Mouse (Mus musculus): ENCODE data around the gene Usp39. TPM values are rescaled to one million over a fixed set of nuclear protein-coding genes. Genes with fewer than 3 reads are reported as not detected.

Usp39 gene
- polyA plus RNA-seq, 1 experiment from 2014 or later: 80.3 TPM

GRCm38 (mm10) chr6:72272161-72272696 is 72.8 kb downstream of the Usp39 start:
- Histone ChIP-seq H3K27ac (no peak overlapping the region), H3K4me3 (no peak overlapping the region), H3K27me3 (ENCODE audit: insufficient read depth, poor library complexity, severe bottlenecking) (no peaks in the 10 kb centered on the region), H3K36me3 (no peaks in the 10 kb centered on the region), H3K9me3 (0 out of 2 replicates have a peak, but pooled peaks cover 2% of the 10 kb centered on the region), H3K4me1 (replicated peaks) (peaks cover 16% of the 10 kb centered on the region)
- WGBS: 84% methylated on average over 10 of the region's 10 CpGs
- DNase-seq (ENCODE audit: low spot score): no peak

DNA sequence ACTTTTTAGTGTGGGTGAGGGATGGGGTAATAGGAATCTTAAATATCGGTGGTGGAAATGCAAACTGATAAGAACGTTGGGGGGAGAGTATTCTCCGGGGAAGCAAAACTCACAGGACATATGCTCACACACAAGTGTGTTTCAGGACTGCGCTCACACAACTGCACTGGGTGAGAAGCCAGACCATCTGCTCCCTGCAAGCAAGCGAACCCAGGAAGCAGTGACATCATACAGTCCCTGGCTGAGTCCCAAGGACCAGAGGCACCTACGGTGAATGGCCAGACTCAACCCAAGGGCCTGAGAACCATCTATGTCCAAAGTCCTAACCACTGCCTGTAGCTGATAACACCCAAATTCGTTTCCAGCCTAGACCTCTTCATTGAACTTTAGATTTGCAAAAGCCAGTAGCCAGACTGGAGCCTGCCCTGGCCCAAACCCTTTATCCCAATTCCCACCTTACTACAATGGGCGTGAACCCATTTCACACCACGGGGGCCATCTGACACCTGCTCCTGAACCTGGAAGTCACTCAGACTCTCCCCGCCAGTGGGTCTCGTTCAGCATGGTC is 73.9 kb downstream of the Usp39 start:
- Histone ChIP-seq H3K36me3 (no peaks in the 10 kb centered on the region), H3K4me3 (no peak overlapping the region), H3K9me3 (no peaks in the 10 kb centered on the region), H3K4me1 (replicated peaks) (peaks cover 13% of the 10 kb centered on the region), H3K27me3 (ENCODE audit: insufficient read depth, poor library complexity, severe bottlenecking) (peaks cover 7% of the 10 kb centered on the region), H3K27ac (no peak overlapping the region)
- no peak for DNase-seq (ENCODE audit: low spot score)
- WGBS: 85% methylated on average over 11 of the region's 11 CpGs

DNA sequence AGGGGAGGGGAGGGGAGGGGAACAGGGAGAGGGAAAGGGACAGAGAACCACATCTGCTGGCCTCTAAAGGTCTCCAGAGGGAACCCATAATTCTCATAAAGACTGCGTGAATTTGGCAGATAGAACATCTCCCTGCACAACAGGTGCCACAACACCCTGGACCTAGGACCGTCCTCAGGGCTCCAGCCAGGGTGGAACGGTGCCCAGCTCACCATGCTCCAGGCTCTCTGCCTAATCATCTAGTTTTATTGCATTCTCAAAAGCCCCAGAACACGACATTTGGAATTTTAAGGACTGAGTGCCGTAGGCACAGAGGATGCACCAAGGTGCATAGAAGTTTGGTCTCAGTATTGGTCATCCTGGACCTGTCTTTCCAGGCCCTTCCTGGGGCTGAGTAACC is 74.7 kb downstream of the Usp39 start:
- H3K4me1 ChIP-seq (replicated peaks): peaks cover 13% of the 10 kb centered on the region
- H3K27me3 ChIP-seq (ENCODE audit: insufficient read depth, poor library complexity, severe bottlenecking): peaks cover 9% of the 10 kb centered on the region
- H3K36me3 ChIP-seq: no peaks in the 10 kb centered on the region
- no peaks in the 10 kb centered on the region for H3K9me3 ChIP-seq
- H3K27ac ChIP-seq: no peak overlapping the region
- 87% methylated on average over 5 of the region's 5 CpGs for WGBS
- H3K4me3 ChIP-seq: no peak overlapping the region
- no peak for DNase-seq (ENCODE audit: low spot score)

Other genes starting within 250 kb of the Usp39 start
- 41.6 and 43.0 TPM in 2 replicates for gene St3gal5, start 247.6 kb downstream of the Usp39 start, polyA plus RNA-seq (2016; fragmentation: Nextera tagmentation; extraction: Ambion mirVana)
- gene Atoh8, start 109.6 kb downstream of the Usp39 start, polyA plus RNA-seq (2016; fragmentation: Nextera tagmentation; extraction: Ambion mirVana): 15.9 and 16.6 TPM in 2 replicates
- gene Sftpb, start 40.6 kb downstream of the Usp39 start, polyA plus RNA-seq (2016; fragmentation: Nextera tagmentation; extraction: Ambion mirVana): not detected in 2 replicates
- gene 0610030E20Rik, start 2.1 kb upstream of the Usp39 start, polyA plus RNA-seq (2016; fragmentation: Nextera tagmentation; extraction: Ambion mirVana): 25.5 and 27.8 TPM in 2 replicates
- gene Tmem150a, start 10.3 kb upstream of the Usp39 start, polyA plus RNA-seq (2016; fragmentation: Nextera tagmentation; extraction: Ambion mirVana): 5.7 and 7.0 TPM in 2 replicates
- gene Rnf181, start 21.8 kb upstream of the Usp39 start, polyA plus RNA-seq (2016; fragmentation: Nextera tagmentation; extraction: Ambion mirVana): 110 and 114 TPM in 2 replicates
- gene Vamp5, start 35.3 kb upstream of the Usp39 start, polyA plus RNA-seq (2016; fragmentation: Nextera tagmentation; extraction: Ambion mirVana): 13.6 and 15.8 TPM in 2 replicates
- gene Vamp8, start 45.5 kb upstream of the Usp39 start, polyA plus RNA-seq (2016; fragmentation: Nextera tagmentation; extraction: Ambion mirVana): 40.7 and 43.5 TPM in 2 replicates
- gene Ggcx, start 69.1 kb upstream of the Usp39 start, polyA plus RNA-seq (2016; fragmentation: Nextera tagmentation; extraction: Ambion mirVana): 18.5 and 19.6 TPM in 2 replicates
- gene Mat2a, start 94.4 kb upstream of the Usp39 start, polyA plus RNA-seq (2016; fragmentation: Nextera tagmentation; extraction: Ambion mirVana): 320 and 408 TPM in 2 replicates
- 0.15 and 0.21 TPM in 2 replicates for gene Sh2d6, start 176.5 kb upstream of the Usp39 start, polyA plus RNA-seq (2016; fragmentation: Nextera tagmentation; extraction: Ambion mirVana)
- 13.4 and 14.1 TPM in 2 replicates for gene Capg, start 199.2 kb upstream of the Usp39 start, polyA plus RNA-seq (2016; fragmentation: Nextera tagmentation; extraction: Ambion mirVana)

Data from hindbrain, embryonic 10.5 days (tissue).